Mouse (Mus musculus): Measurements from ENCODE around the gene Gm12800. TPM values are rescaled to one million over a fixed set of nuclear protein-coding genes. Genes with fewer than 3 reads are reported as not detected.
"Not testable (repeated sequence)": the region's sequence is repeated elsewhere in the genome, so short reads cannot be mapped to it uniquely, and the experiment has no call there.

Gm12800 gene
- polyA plus RNA-seq (2015; fragmentation: Nextera tagmentation; extraction: Ambion mirVana), result not detected in 2 replicates

DNA sequence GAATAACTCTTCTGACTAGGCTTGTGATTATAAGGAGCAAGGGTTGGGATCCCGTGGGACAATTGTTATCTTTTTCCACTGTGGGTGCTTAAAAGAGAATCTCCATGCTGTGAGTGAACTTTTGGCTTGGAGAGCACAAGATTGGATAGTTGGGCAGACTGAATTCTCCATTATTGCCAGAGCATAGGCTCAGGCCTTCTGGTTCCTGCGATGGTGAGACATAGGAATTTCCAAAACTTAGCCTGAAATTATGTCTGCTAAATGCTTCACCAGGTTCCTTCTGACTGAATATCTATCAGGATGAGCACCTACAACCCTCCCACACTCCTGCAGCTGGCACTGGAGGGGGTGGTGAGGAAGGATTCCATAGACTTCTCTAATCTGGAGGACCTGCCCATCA lies at the start of gene Gm12800:
Gene Gm12800, plus strand, starts transcription at position 301 of the 400 bp plus-strand sequence.
- H3K9me3 ChIP-seq; H3K27me3 ChIP-seq; H3K4me3 ChIP-seq; H3K4me1 ChIP-seq; H3K9ac ChIP-seq; ATAC-seq (ENCODE audit: insufficient number of reproducible peaks, insufficient read depth, low FRiP score, low TSS enrichment, low read depth); H3K4me2 ChIP-seq; H3K27ac ChIP-seq; H3K36me3 ChIP-seq: not testable (repeated sequence)
- WGBS, result 86% methylated on average over 2 of the region's 2 CpGs

DNA sequence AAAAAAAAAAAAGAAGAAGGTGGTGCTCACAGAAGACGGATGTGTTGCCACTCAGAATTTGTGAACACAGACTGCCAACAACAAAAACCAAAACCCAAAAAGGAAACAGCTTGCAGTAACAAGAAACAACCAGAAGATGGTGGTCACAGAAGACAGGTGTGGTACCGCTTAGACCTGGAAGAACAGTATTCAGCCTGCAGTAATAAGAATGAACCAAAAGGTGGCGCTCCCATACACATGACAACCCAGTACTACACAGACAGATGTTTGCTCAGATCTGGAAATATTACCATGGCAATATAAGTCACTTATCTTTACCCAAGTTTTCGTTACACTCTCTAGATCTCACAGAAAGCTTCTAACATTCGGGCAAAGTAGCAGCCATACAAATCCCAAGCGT lies 48.0 kb upstream of the Gm12800 start:
- WGBS, result 48% methylated on average over 6 of the region's 6 CpGs
- Histone ChIP-seq H3K9ac (no peak overlapping the region), H3K4me2 (no peak overlapping the region), H3K27ac (no peak overlapping the region), H3K36me3 (no peaks in the 10 kb centered on the region), H3K4me3 (no peak overlapping the region), H3K9me3 (no peaks in the 10 kb centered on the region), H3K27me3 (no peaks in the 10 kb centered on the region), H3K4me1 (no peaks in the 10 kb centered on the region)
- ATAC-seq (ENCODE audit: insufficient number of reproducible peaks, insufficient read depth, low FRiP score, low TSS enrichment, low read depth), result no peak

DNA sequence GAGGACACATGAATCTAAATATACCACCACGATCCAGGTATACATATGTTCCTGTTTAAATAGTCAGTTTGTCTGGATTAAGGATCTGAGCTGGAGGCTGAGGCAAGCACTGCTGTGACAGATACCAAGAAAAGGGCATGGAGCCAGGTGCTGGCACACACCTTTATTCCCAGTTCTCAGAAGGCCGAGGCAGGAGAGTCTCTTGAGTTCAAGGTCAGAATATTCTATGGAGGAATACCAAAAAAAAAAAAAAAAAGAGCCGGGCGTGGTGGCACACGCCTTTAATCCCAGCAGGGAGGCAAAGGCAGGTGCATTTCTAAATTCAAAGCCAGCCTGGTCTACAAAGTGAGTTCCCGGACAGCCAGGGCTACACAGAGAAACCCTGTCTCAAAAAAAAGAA lies 46.6 kb upstream of the Gm12800 start:
- H3K9ac ChIP-seq, result no peak overlapping the region
- H3K9me3 ChIP-seq, result no peaks in the 10 kb centered on the region
- ATAC-seq (ENCODE audit: insufficient number of reproducible peaks, insufficient read depth, low FRiP score, low TSS enrichment, low read depth), result no peak
- H3K4me2 ChIP-seq, result no peak overlapping the region
- H3K36me3 ChIP-seq, result no peaks in the 10 kb centered on the region
- 85% methylated on average over 6 of the region's 6 CpGs for WGBS
- no peaks in the 10 kb centered on the region for H3K4me1 ChIP-seq
- no peaks in the 10 kb centered on the region for H3K27me3 ChIP-seq
- no peak overlapping the region for H3K4me3 ChIP-seq
- H3K27ac ChIP-seq, result no peak overlapping the region

DNA sequence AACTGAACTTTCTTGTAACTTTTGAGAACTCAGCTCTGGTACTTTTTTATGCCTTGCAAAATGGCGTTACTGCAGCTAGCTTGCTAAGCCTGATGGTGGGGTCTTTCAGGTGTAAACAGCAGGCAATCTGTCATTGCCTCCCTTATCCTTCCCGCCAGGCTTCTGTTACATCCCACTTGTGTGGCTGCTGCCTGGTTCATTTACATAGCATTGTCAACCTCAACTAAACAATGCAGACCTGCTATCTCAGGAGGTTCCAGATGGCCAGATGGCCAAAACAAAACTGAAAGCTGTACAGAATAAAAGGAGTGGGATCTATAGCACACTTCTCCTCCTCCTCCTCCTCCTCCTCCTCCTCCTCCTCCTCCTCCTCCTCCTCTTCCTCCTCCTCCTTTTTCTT lies 36.9 kb upstream of the Gm12800 start:
- not testable (repeated sequence) for ATAC-seq (ENCODE audit: insufficient number of reproducible peaks, insufficient read depth, low FRiP score, low TSS enrichment, low read depth); H3K9ac ChIP-seq; H3K36me3 ChIP-seq; H3K4me1 ChIP-seq; H3K4me3 ChIP-seq; H3K27me3 ChIP-seq; H3K9me3 ChIP-seq; H3K4me2 ChIP-seq; H3K27ac ChIP-seq
- WGBS, result 84% methylated on average over 2 of the region's 2 CpGs

DNA sequence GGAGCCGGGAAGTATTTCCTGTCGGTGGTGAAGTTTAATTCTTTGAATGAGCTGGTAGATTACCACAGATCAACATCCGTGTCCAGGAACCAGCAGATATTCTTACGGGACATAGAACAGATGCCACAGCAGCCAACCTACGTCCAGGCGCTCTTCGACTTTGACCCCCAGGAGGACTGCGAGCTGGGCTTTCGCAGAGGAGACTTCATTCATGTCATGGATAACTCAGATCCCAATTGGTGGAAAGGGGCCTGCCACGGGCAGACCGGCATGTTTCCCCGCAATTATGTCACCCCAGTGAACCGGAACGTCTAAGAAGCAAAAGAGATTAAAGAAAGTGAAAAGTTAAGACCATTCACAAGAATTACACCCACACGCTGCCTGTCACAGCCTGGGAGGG lies 33.2 kb upstream of the Gm12800 start:
- ATAC-seq (ENCODE audit: insufficient number of reproducible peaks, insufficient read depth, low FRiP score, low TSS enrichment, low read depth); H3K27ac ChIP-seq; H3K4me2 ChIP-seq; H3K9me3 ChIP-seq; H3K27me3 ChIP-seq; H3K4me1 ChIP-seq; H3K4me3 ChIP-seq; H3K36me3 ChIP-seq; H3K9ac ChIP-seq: not testable (repeated sequence)
- WGBS, result 75% methylated on average over 15 of the region's 15 CpGs

DNA sequence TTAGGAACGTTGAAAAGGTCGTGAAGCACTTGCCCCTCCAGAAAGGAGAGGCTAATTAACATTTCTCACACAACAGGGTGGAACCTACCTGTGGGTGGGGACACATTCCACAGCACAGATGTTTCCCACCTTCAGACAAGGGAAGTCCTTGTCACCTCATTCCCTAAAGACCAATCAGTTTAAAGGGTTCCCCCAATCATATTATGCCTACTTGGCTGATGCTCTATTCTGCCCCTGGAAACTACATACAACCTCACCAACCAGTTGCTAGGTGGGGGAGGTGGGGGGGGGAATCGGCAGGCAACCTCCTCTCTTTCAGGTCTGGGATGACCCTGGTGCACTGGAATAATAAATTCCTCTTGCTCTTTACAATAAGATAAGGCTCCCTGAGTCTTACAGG lies 25.3 kb upstream of the Gm12800 start:
- H3K27ac ChIP-seq, result no peak overlapping the region
- no peaks in the 10 kb centered on the region for H3K9me3 ChIP-seq
- H3K4me1 ChIP-seq, result no peaks in the 10 kb centered on the region
- WGBS, result 40% methylated on average over 3 of the region's 3 CpGs
- H3K4me3 ChIP-seq, result no peak overlapping the region
- H3K27me3 ChIP-seq, result no peaks in the 10 kb centered on the region
- no peaks in the 10 kb centered on the region for H3K36me3 ChIP-seq
- ATAC-seq (ENCODE audit: insufficient number of reproducible peaks, insufficient read depth, low FRiP score, low TSS enrichment, low read depth), result no peak
- no peak overlapping the region for H3K4me2 ChIP-seq
- H3K9ac ChIP-seq, result no peak overlapping the region

DNA sequence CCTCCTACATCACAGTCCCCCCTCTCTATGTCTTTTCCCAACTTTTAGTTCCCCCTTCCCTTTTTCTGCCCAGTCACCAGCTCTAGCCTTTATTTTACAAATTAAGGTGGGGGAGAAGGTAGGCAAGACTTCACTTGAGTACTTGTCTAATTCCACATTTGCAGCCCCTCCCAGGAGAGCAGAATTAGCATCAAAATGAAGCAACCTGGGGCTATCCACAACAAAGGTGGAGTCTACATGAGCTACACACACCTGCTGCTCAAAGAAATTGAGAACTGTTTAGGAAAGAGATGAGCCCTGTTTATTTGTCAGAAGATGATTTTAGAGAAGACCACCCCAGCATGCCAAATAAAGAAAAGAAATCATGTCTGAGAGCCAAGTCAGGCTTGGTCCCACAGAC lies 19.5 kb upstream of the Gm12800 start:
- Histone ChIP-seq H3K27me3 (no peaks in the 10 kb centered on the region), H3K27ac (no peak overlapping the region), H3K4me2 (no peak overlapping the region), H3K4me3 (no peak overlapping the region), H3K36me3 (no peaks in the 10 kb centered on the region), H3K4me1 (no peaks in the 10 kb centered on the region), H3K9me3 (no peaks in the 10 kb centered on the region), H3K9ac (no peak overlapping the region)
- ATAC-seq (ENCODE audit: insufficient number of reproducible peaks, insufficient read depth, low FRiP score, low TSS enrichment, low read depth), result no peak

DNA sequence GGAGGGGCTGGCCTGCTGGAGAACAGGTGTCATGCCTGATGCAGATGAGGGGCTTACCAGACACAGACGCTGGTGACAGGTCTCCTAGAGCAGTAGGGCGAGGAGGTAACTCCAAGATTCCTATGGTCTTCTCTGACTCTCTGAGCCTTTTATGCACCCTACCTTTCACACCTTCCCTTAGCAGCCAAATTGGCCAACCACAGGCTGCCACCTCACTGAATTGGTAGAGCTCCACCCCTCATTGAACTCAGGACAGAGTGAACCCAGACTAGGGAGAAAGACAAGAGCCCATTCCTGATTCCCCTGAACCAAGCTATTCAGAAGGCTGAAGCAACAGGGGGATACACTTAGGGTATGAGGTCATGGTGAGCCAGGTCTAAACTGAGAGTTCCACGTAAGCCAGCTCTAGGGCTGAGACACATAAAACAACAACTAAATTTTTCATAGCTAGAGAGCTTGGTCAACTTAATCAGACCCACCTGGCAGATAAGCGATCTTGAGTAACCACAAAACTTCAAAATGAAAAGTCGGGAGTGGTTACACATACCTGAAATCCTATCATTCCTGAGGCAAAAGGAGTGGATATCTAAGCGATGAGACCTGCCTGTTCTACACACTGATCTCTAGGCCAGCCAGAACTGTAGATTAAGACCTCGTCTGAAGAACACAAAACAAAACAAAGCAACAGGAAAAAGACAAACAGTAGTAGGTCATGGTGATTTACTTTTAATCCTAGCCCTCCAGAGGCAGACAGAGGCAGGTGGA lies 15.1 kb upstream of the Gm12800 start, which contains the start of gene C130073F10Rik:
Gene C130073F10Rik, minus strand, starts transcription at position 134 of the 765 bp plus-strand sequence.
- WGBS, result 73% methylated on average over 7 of the region's 7 CpGs
- no peak for ATAC-seq (ENCODE audit: insufficient number of reproducible peaks, insufficient read depth, low FRiP score, low TSS enrichment, low read depth)
- no peaks in the 10 kb centered on the region for H3K9me3 ChIP-seq
- H3K36me3 ChIP-seq, result no peaks in the 10 kb centered on the region
- H3K27ac ChIP-seq, result no peak within 1 kb of the TSS
- no peaks in the 10 kb centered on the region for H3K4me1 ChIP-seq
- H3K27me3 ChIP-seq, result no peaks in the 10 kb centered on the region
- H3K9ac ChIP-seq, result no peak within 1 kb of the TSS
- H3K4me2 ChIP-seq, result no peak within 1 kb of the TSS
- H3K4me3 ChIP-seq, result no peak within 1 kb of the TSS

DNA sequence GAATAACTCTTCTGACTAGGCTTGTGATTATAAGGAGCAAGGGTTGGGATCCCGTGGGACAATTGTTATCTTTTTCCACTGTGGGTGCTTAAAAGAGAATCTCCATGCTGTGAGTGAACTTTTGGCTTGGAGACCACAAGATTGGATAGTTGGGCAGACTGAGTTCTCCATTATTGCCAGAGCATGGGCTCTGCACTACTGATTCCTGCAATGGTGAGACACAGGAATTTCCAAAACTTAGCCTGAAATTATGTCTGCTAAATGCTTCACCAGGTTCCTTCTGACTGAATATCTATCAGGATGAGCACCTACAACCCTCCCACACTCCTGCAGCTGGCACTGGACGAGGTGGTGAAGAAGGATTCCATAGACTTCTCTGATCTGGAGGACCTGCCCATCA lies 31.2 kb downstream of the Gm12800 start, which contains the start of gene Gm12794:
Gene Gm12794, plus strand, starts transcription at position 301 of the 400 bp plus-strand sequence.
- not testable (repeated sequence) for H3K9me3 ChIP-seq; H3K4me1 ChIP-seq; H3K27ac ChIP-seq; H3K4me3 ChIP-seq; H3K4me2 ChIP-seq; H3K36me3 ChIP-seq; H3K27me3 ChIP-seq; H3K9ac ChIP-seq; ATAC-seq (ENCODE audit: insufficient number of reproducible peaks, insufficient read depth, low FRiP score, low TSS enrichment, low read depth)
- WGBS, result 70% methylated on average over 2 of the region's 2 CpGs

Other genes with a start within 250 kb of the Gm12800 start
- gene Lepr, start 191.7 kb upstream of the Gm12800 start, polyA plus RNA-seq (2015; fragmentation: Nextera tagmentation; extraction: Ambion mirVana), result 10.1 and 11.2 TPM in 2 replicates
- gene B020004J07Rik, start 65.1 kb upstream of the Gm12800 start, polyA plus RNA-seq (2015; fragmentation: Nextera tagmentation; extraction: Ambion mirVana), result not detected in 2 replicates
- not detected in 2 replicates for gene C130073F10Rik, start 15.3 kb upstream of the Gm12800 start, polyA plus RNA-seq (2015; fragmentation: Nextera tagmentation; extraction: Ambion mirVana)
- gene Gm12794, start 31.3 kb downstream of the Gm12800 start, polyA plus RNA-seq (2015; fragmentation: Nextera tagmentation; extraction: Ambion mirVana), result not detected in 2 replicates
- not detected in 2 replicates for gene Gm12790, start 71.9 kb downstream of the Gm12800 start, polyA plus RNA-seq (2015; fragmentation: Nextera tagmentation; extraction: Ambion mirVana)
- gene Gm12789, start 77.5 kb downstream of the Gm12800 start, polyA plus RNA-seq (2015; fragmentation: Nextera tagmentation; extraction: Ambion mirVana), result not detected in 2 replicates
- gene Pde4b, start 178.4 kb downstream of the Gm12800 start, polyA plus RNA-seq (2015; fragmentation: Nextera tagmentation; extraction: Ambion mirVana), result 9.6 and 14.2 TPM in 2 replicates

Measured in embryonic facial prominence, embryonic 13.5 days (tissue).